Mouse (Mus musculus): ENCODE measurements around the gene Capza2. TPM values are rescaled to one million over a fixed set of nuclear protein-coding genes. Genes with fewer than 3 reads are reported as not detected.

Capza2 gene
- total RNA-seq (2015) (277 and 326 TPM in 2 replicates), total RNA-seq (2017) (334 and 345 TPM in 2 replicates)

DNA sequence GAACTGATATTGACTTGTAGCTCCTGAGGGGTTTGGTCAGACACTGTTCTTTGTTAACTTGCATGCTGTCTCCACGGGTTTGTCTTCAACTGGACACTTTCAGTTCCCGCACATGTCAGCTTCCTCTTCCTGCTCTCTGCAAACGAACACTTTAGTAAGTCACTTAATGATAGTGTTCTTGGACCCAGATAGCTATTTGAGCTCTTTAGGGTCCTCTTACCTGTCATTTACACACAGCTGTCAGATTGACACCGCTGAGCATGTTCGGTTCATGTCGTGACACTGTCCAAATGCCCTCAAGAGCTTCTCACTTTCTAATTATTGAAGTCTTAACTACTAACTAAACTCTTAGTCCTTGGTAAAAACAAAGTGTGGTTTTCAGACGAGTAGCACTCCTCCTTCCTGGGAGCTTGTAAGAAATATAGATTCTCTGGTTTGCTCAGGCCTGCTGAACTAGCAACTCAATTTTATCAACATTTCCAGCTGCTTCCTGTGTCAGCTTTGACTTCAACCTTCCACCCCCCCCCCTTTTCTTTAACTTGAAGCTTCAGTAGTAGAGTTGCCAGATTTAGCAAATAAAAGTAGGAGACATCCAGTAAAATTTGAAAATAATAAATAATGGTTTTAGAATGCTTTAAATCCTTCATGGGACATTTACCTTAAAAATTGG is at the start of gene Capza2:
Gene Capza2, plus strand, starts transcription at position 620 of the 670 bp plus-strand sequence.
- ATAC-seq (replicated peaks; ENCODE audit: poor library complexity) = peak; percentile 49

DNA sequence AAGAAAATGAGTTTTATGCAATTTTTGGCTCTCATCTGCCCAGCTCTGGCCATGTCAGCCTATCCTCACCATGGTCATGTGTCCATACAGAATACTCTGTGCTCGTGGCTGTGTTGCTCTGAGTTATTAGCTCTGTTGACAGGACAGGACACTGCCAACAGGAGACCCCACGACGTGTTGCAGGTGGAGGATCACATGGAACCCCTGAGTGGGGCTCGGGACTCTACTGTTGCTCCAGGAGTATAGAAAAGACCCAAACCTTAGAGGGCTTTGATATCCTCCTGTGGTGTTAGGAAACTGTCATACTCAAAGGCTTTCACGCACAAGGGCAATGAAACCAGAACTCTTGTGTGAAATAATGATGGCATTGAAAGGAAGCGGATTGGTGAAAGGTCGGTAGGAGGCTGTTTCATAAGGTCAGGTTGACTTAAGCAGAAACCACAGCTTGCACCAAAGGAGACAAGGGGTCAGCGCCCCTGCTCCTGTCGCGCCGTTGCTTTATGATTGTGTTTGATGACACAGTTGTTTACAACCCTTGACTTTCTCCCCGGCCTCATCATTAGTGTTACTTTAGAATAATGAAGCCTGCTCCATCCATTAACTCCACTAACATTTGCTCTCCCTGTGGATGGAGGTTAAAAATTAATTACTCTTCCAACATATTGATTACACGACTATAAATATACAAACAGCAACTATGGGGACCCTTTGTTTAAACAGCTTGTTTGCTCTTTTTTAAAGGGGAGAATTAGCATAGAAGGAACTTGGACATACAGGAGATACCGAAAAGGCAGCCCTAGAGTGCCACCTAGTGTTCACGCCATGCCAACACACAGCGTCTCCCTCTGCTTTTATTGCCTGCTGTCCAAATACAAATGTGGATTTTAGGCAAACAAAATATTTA is 46.7 kb upstream of the Capza2 start:
- ATAC-seq (replicated peaks; ENCODE audit: poor library complexity) = peak; percentile 99

DNA sequence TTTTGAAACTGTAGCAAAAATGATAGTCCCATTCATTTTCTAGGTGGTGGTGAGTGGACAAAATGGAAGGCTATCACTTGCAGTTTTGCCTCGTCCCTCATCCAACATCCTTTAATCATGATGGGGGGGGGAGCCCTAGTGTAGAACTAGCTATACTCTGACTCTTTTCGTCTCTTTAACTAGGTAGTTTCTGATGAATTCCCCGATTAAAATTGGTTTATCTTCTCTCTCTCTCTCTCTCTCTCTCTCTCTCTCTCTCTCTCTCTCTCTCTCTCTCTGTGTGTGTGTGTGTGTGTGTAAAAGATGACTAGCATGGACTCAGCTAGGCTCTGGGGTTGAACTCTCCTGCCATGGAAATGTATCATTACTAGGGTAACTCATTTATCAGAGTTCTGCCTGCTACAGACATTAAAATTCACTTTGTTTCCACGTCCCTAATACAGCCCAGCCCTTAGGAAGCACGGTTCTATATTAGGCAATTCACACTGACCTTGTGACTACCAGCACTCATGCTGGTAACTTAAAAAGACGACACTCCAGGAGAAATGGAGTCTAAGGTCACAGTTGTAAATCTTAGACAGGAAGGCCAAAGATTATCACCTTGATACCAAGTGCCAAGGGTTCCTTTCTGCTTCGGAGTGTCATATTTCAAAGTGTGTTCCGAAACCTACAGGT is 45.9 kb upstream of the Capza2 start:
- ATAC-seq (replicated peaks; ENCODE audit: poor library complexity) = no peak

DNA sequence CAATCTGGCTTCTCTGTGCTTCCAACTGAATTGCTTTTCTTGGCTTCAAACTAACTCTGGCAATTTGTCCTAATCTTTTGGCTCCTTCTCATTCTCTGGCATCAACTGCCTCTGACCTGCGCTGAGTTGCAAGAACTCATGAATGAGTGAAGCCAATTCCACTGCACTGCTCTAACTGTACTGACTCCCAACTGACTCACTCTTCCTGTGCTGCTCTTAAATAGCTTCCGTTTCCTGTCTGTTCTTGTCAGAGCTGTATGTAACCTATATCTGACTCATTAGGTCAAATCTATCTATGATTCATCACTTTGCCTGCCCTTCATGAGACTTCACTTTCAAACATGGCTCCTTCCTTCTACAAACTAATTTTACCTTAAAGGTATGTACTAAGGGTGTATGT is 42.1 kb upstream of the Capza2 start:
- no peak for ATAC-seq (replicated peaks; ENCODE audit: poor library complexity)

DNA sequence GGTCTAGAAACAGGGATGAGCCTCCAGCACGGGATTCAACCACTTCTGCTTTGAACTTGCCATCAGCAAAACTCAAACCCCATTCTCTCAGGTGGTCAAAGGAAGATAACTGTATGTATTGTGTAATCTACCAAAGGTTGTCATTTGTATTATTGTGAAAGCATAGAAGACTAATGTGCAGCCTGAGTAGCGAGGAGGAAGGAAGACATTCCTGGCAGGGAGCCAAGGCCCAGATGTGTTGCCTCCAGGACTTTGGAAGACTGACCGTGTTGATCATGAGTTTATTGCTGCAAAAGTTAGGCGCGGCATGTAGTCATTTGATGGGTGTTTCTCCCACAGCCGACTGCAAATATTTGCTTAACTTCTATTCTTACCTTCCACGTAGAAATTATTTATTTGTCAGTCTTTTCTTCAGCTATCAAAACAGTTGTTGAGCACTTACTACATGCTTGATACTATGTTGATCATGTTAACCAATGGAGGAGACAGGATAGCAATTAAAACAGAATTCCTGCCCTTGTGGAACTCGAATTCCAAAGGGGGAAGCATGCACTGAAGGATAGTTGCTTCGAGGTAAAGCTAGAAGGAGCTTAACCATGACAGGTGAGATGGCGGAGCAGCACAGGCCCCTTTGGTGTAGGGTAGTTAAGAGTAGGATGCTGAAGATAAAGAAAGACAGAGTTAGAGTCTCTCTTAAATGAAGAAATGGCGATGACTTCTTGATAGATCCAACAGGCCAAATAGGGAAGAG is 40.1 kb upstream of the Capza2 start:
- ATAC-seq (replicated peaks; ENCODE audit: poor library complexity) = peak; percentile 87

DNA sequence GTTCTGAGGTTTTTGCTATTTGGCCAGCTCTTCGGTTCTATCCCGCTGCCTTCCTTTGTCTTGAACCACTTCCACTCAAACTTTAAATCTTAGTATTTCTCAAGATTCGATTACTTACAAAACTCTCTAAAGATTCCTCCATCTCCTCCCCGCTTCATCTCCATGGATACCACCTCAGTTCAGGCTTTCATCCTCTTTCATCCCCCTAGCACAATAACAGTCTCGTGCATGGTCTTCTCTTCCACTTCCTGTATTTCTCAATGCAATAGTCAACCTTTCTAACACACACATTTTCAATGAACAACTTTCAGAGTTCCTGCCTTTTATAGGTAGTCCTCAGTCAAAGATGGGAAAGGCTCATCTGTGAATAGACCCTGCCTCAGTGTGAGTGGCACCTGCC is 36.7 kb upstream of the Capza2 start:
- peak; percentile 53 for ATAC-seq (replicated peaks; ENCODE audit: poor library complexity)

DNA sequence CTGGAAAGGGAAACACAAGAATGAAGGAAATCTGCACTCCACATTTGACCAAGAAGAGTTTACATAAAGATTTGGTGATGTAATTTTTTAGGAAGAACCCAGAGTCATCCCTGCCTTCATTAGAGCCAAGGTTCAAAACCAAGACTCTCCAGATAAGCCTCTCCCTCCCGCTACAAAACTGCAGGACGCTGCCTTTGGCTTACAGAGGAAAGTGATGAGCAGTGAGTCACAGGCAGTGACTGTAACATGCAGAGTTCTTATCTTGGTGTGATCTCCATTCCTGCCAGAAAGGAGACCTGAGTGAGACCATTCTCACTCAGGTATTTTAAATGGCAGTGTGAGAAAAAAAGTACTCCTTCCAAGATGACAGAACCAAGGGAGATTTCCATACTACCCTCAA is 34.5 kb upstream of the Capza2 start:
- no peak for ATAC-seq (replicated peaks; ENCODE audit: poor library complexity)

DNA sequence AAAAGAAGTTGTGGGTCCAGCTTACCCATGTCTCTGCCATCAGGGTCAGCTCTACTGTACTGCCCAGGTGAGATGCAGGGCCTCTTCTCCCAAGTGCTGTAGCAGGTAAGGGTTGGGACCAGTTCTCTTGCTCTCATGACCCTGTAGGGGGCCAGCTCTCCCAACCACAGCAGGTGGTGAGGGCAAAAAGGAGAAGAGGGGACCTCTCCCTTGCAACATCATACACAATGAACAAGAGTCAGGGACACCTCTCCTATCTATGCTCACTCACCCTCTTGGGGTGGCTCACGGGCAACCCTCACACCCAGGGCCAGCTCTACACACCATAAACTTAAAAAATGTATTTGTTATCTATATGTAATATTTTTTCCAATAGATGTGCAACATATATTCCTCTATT is 29.1 kb upstream of the Capza2 start:
- peak; percentile 67 for ATAC-seq (replicated peaks; ENCODE audit: poor library complexity)

DNA sequence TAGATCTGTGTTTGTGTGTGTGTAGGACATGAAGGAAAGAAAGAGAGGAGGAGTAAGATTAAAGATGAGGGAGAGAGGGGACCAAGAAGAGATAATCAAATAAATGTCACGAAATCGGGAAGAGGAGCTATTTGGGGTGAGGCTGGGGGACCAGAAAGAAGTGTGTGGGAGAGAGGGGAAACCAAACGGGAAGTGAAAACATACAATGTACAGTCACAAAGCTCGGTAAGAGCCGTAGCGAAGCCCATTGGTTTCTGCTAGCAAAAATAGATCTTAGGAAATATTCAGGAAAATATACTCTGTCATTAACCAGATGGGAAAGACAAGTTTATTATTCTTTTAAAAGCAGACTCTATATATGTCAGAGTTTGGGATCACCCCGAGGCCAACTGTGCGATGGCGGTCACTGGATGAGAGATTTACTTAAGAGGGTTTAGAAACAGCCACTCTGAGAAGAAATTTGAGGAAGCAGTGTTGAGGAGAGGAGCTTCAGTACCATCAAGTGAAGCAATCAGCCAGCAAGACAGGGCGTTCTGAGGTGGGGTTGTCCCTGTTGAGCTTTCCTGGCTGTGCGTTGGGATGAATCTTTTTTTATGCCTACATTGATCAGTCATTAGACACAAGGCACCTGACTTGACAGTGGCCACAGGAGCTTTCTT is 24.6 kb upstream of the Capza2 start:
- ATAC-seq (replicated peaks; ENCODE audit: poor library complexity) = peak; percentile 87

DNA sequence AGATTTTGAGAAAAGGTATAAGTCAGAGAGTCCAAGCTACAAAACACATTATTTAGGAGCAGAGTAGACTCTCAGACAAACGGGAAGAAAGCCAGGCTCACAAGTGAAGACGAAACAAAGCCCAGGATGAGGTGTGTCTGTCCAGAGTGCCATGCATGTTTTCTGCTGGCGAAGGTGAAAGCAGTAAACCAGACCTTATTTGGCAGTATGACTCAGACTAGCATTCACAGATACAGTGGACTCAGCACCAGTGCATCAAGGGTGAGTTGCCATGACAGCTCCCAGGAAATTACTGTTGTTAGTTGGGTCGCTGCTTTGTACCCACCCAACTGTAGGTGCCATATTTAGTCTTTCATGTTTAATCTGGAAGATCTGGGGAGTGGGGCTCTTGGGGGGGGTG is 23.4 kb upstream of the Capza2 start:
- ATAC-seq (replicated peaks; ENCODE audit: poor library complexity) = no peak

DNA sequence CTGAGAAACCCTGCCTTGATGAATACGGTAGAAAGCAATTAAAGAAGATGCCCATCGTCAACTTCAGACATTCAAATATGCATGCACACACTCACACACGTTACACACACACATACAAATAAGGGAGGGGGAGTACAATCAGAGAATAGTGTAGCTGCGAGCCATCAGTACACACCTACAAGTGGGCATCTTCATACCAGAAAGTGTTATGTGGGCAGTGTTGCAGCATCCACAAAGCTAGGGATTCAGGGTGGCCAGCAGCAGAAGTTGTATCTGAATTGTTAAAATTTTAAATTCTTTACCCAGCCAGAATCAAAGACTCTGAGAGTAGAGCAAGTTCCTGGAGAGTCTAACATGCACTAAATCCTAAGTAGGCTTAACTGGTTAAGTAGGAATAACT is 15.2 kb upstream of the Capza2 start:
- ATAC-seq (replicated peaks; ENCODE audit: poor library complexity) = no peak

DNA sequence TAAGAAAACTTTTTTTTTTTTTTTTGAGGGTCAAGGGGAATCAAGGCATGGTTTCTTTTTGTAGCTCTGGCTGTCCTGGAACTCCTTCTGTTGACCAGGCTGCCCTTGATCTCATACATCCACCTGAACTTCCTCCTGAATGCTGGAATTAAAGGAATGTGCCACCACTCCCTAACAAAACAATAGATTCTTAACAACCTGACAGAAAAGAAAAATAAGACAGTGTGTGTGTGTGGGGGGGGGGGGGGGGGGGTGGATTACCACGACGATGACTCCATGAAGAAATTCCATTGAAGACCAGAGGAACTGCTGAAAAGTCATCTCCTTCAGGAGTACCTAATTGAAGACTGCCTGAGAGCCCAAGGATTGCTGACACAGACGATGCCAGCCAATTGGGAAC is 14.6 kb upstream of the Capza2 start:
- no peak for ATAC-seq (replicated peaks; ENCODE audit: poor library complexity)

DNA sequence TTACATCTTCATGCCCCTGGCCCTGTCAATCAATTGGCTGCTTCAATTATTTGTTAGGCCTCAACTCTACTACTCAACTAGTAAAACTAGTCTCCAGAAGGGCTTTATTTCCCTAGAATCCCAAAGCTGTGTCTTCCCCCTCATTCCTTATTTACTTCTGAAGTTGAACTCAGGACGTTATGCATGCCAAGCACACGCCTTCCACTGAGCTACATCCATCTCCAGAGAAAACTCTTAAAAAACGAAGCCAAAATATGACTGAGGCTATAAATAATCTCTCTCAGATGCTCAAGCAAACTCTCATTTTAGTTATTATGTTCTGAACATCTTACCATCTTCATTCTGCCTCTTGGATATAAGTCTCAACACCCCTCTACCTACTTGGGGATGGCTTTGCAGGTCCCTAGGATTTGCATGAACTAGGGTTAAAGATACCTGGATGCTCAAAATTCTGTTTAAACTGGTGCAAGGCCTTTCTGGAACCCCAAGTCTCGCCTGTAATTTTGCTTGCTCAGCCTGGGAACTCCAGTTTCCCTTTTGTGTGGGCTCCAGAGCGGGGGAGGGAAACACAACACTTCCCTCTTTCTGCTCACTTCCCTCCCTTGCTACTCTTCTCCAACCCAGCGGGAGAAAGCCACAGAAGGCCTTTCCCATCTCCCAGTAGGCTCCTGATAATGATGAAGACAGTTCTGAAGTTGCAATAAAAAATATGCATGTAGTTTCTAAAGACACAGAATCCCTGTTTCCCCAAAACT is 7.2 kb upstream of the Capza2 start:
- ATAC-seq (replicated peaks; ENCODE audit: poor library complexity) = peak; percentile 88

DNA sequence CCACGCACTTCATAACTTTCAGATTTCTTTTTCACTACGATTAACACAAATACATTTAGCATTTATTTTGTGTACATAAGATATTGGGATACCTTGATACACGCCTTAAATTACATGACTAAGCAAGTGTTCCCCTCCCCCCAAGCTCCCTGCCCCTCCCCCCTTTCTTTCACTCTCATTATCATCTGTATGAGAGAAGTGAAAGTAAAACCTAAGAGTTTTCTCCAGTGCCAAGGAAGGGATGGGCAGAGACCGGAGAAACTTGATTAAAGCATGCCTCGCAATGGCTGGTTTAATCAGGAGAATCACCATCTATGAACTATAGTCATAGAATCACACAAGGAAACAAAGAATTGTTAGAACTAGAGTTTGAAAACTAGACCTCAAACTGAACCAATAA is 6.3 kb upstream of the Capza2 start:
- peak; percentile 67 for ATAC-seq (replicated peaks; ENCODE audit: poor library complexity)

DNA sequence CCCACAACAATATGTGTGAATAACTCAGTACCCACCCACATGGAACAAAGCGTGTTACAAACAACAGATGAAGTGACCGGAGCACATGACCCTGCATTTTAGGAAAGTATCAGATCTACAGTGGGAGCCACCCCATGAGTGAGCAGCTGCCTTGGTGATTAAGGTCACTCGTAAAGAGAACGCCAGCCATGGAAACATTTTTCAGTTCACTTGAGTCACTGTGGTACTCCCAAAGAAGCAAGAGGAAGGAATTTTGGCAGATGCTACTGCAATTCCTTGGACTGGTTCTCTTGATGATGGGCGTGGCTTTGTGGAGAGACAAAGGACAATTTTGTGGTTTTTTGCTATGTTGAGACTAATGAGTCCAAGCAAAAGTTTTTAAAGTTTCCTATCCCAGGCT is 4.4 kb upstream of the Capza2 start:
- no peak for ATAC-seq (replicated peaks; ENCODE audit: poor library complexity)

DNA sequence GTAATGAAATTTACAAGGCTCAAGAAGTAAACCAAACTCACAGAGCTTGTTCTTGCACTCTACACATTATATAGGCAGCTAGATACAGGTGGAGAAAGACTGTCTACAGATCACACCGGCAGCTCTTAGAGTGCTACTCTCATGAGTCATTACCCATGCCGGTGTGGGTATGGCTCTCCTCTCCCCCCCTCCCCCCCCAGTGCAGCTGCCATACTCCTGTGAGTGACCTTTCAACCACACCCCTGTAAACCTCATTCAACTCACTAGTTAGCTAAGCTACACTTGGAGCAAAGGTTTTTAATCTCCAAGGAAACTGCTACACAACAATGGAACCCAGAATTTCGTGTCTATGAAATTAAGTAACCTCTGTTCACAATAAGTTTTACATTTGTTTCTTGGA is 2.2 kb upstream of the Capza2 start:
- no peak for ATAC-seq (replicated peaks; ENCODE audit: poor library complexity)

DNA sequence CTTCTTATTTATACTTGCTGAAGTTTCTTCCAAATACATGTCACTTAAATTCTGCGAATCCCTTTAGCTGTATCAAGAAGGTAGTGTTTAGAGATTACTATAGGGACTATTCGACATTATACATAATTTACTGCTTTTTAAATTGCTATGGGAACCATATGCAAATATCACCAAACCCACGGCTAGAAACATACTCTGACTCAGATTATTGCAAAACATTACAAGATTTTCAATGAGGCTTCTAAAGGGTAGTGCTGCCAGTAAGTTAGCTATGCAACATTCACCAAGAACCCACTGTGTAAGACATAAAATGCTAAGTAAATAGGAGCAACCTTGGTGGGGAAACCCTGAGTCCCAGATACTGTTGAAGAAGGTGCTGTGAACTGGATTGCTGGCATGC is 1.0 kb upstream of the Capza2 start:
- peak; percentile 18 for ATAC-seq (replicated peaks; ENCODE audit: poor library complexity)

DNA sequence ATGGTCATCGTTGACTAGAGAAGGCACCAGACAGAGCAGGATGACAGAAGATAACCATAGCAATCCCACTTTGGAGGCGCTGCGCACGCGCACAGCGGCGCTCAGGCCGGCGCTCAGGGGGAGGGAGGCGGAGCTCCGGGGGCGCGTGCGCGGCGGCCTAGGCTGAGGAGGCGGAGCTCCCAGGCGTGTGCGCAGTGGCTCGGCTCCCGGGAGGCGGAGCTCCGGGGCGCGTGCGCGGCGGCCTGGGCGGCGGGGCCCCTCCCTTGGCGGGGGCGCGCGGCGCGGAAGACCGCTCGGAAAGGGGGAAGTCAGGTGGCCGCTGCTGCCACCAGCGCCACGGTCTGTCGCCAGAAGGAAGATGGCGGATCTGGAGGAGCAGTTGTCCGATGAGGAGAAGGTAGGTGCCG is 733 bp downstream of the Capza2 start:
- peak; percentile 81 for ATAC-seq (replicated peaks; ENCODE audit: poor library complexity)

Data from megakaryocyte progenitor cell, adult 5-6 weeks (primary cell).